34 mouse cellular contexts compared by ENCODE assay signal in the genomic region with DNA sequence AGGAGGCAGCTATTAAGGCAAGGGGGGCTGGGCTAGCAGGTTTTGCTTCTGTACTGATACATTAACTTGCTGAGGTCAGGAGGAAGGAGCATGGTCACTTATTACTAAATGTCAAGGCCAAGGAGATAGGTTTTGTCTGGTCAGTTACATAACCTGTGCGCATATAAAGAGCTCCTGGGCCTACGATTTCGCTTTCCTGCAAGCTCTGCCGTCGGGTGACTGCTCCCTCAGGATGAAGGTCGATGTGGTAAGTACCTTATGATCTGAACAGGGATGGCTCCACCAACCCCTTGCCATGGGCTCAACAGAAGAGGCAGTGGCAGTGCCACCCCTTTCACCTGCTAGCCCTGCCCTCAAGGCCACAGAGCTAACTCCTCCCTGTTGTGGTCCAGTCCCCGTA. TPM values are rescaled to one million over a fixed set of nuclear protein-coding genes. Genes with fewer than 3 reads are reported as not detected.
DNase-seq lines count a peak whose midpoint lies in the region; ATAC-seq and TF ChIP-seq lines count a peak whose summit lies in the region.
"Had no signal": no experiment of that assay in that cellular context is flagged by ENCODE, and none has a peak within 500 bp of the region (broad histone marks: within the 10 kb centered on the region; RNA-seq: fewer than 3 reads in every experiment).

A gene (plus strand): TSS at position 128 of the 400 bp plus-strand sequence.

- H3K27me3 ChIP-seq in liver, embryonic 15.5 days = no peaks in the 10 kb centered on the region
- no peaks in the 10 kb centered on the region for H3K27me3 ChIP-seq in liver, embryonic 11.5 days (replicated peaks; ENCODE audit: control insufficient read depth, insufficient read depth, low read length)
- no peaks in the 10 kb centered on the region for H3K27me3 ChIP-seq in hindbrain, postnatal 0 days (ENCODE audit: insufficient read depth, low read length)
- H3K27me3 ChIP-seq: forebrain, embryonic 13.5 days; heart, embryonic 12.5 days; neural tube, embryonic 15.5 days; stomach, embryonic 15.5 days had no signal

- H3K4me1 ChIP-seq in liver, embryonic 15.5 days (replicated peaks) = no peaks in the 10 kb centered on the region
- H3K4me1 ChIP-seq in liver, embryonic 11.5 days (replicated peaks; ENCODE audit: control insufficient read depth, insufficient read depth, low read length) = no peaks in the 10 kb centered on the region
- H3K4me1 ChIP-seq in hindbrain, postnatal 0 days (ENCODE audit: insufficient read depth, low read length) = no peaks in the 10 kb centered on the region
- H3K4me1 ChIP-seq: forebrain, embryonic 13.5 days; heart, embryonic 12.5 days; neural tube, embryonic 15.5 days; stomach, embryonic 15.5 days had no signal

- 76% methylated on average over 7 of the region's 7 CpGs for WGBS in liver, embryonic 15.5 days (ENCODE audit: insufficient replicate concordance)
- 88% methylated on average over 7 of the region's 7 CpGs for WGBS in liver, embryonic 11.5 days
- 86% methylated on average over 7 of the region's 7 CpGs for WGBS in hindbrain, postnatal 0 days

- H3K4me3 ChIP-seq in liver, embryonic 15.5 days (replicated peaks) = no peak within 1 kb of the TSS
- H3K4me3 ChIP-seq in liver, embryonic 11.5 days (ENCODE audit: low read depth, low read length) = no peak within 1 kb of the TSS
- no peak within 1 kb of the TSS for H3K4me3 ChIP-seq in hindbrain, postnatal 0 days (ENCODE audit: low read length)
- H3K4me3 ChIP-seq: forebrain, embryonic 13.5 days; heart, adult 2 months; heart, embryonic 12.5 days; neural tube, embryonic 15.5 days; stomach, embryonic 15.5 days had no signal

- ATAC-seq in liver, embryonic 15.5 days (ENCODE audit: insufficient read depth) = no peak
- ATAC-seq in liver, embryonic 11.5 days (replicated peaks; ENCODE audit: low FRiP score) = no peak
- no peak for ATAC-seq in hindbrain, postnatal 0 days
- ATAC-seq: activated CD4-positive, CD25-positive, alpha-beta regulatory T cell, adult 4 months; forebrain, embryonic 13.5 days; inflammation-experienced regulatory T-cells, adult 6 months had no signal

- H3K4me2 ChIP-seq in liver, embryonic 15.5 days = peak within 1 kb of the TSS; percentile 23; the same call in 1 of the 2 replicates
- no peak within 1 kb of the TSS for H3K4me2 ChIP-seq in liver, embryonic 11.5 days
- H3K4me2 ChIP-seq in hindbrain, postnatal 0 days (ENCODE audit: low read depth, low read length) = no peak within 1 kb of the TSS
- H3K4me2 ChIP-seq: forebrain, embryonic 13.5 days; heart, embryonic 12.5 days; hindbrain, embryonic 14.5 days; lung, embryonic 14.5 days; neural tube, embryonic 15.5 days; stomach, embryonic 15.5 days had no signal

- TF ChIP-seq CTCF in hindbrain, postnatal 0 days (IDR thresholded peaks at IDR 0.05; ENCODE audit: low read depth) = no peak

- H3K9me3 ChIP-seq in liver, embryonic 15.5 days (replicated peaks) = no peaks in the 10 kb centered on the region
- H3K9me3 ChIP-seq in liver, embryonic 11.5 days (ENCODE audit: control insufficient read depth, low read length) = no peaks in the 10 kb centered on the region
- H3K9me3 ChIP-seq in hindbrain, postnatal 0 days (ENCODE audit: low read length) = no peaks in the 10 kb centered on the region
- H3K9me3 ChIP-seq: forebrain, embryonic 13.5 days; neural tube, embryonic 15.5 days; stomach, embryonic 15.5 days had no signal

- intact Hi-C loops in heart, postnatal 10 days (cut with DNase I) = no loop called here

- no peak within 1 kb of the TSS for H3K27ac ChIP-seq in liver, embryonic 15.5 days (replicated peaks)
- H3K27ac ChIP-seq in liver, embryonic 11.5 days (ENCODE audit: low read depth, low read length) = no peak within 1 kb of the TSS
- no peak within 1 kb of the TSS for H3K27ac ChIP-seq in hindbrain, postnatal 0 days
- H3K27ac ChIP-seq: forebrain, embryonic 13.5 days; heart, adult 2 months; hindbrain, embryonic 14.5 days; neural tube, embryonic 15.5 days; stomach, embryonic 15.5 days had no signal

- no peaks in the 10 kb centered on the region for H3K36me3 ChIP-seq in liver, embryonic 15.5 days (replicated peaks)
- H3K36me3 ChIP-seq in liver, embryonic 11.5 days (ENCODE audit: control insufficient read depth, insufficient read depth, low read length) = no peaks in the 10 kb centered on the region
- no peaks in the 10 kb centered on the region for H3K36me3 ChIP-seq in hindbrain, postnatal 0 days (ENCODE audit: insufficient read depth, low read length)
- H3K36me3 ChIP-seq: heart, embryonic 12.5 days; neural tube, embryonic 15.5 days; stomach, embryonic 15.5 days had no signal

- no peak within 1 kb of the TSS for H3K9ac ChIP-seq in liver, embryonic 15.5 days
- H3K9ac ChIP-seq in liver, embryonic 11.5 days (ENCODE audit: low read depth, low read length) = no peak within 1 kb of the TSS
- H3K9ac ChIP-seq in hindbrain, postnatal 0 days (replicated peaks; ENCODE audit: low read length) = no peak within 1 kb of the TSS
- H3K9ac ChIP-seq: forebrain, embryonic 13.5 days; heart, embryonic 12.5 days; hindbrain, embryonic 14.5 days; lung, embryonic 14.5 days; neural tube, embryonic 15.5 days; stomach, embryonic 15.5 days had no signal

- DNase-seq in heart, adult 11 months = peak; percentile 84
- DNase-seq in heart, postnatal 10 days = no peak
- DNase-seq in liver, embryonic 11.5 days (ENCODE audit: low spot score) = no peak
- peak; percentile 97 for DNase-seq in kidney, adult 9 months
- peak; percentile 75 to 88 for DNase-seq in kidney, postnatal 25 days
- DNase-seq in Muller cell, postnatal 12 days (ENCODE audit: inconsistent ontology term) = no peak
- DNase-seq in hindbrain, postnatal 0 days (ENCODE audit: low spot score) = no peak
- DNase-seq: adrenal gland, adult 2 months; adrenal gland, postnatal 36 days; cerebellum, adult 2 months; cerebellum, postnatal 14 days; gastrocnemius, postnatal 36 days; heart, adult 2 months; layer of hippocampus, postnatal 36 days; left cerebral cortex, postnatal 4 days; lung, embryonic 14.5 days; lung, postnatal 14 days; midbrain, embryonic 14.5 days; right cerebral cortex, postnatal 14 days; thymus, postnatal 14 days had no signal

RNA-seq across cellular contexts. Expression of the gene that starts here (rescaled TPM):
- total RNA-seq in heart, postnatal 10 days (2021) = not detected
- 10.3 and 10.6 TPM in 2 replicates for polyA plus RNA-seq in liver, embryonic 15.5 days (2015; fragmentation: Nextera tagmentation; extraction: Ambion mirVana)
- 2.0 and 2.7 TPM in 2 replicates for polyA plus RNA-seq in liver, embryonic 11.5 days (2014; fragmentation: Nextera tagmentation; extraction: Ambion mirVana)
- total RNA-seq in hindbrain, postnatal 0 days (2014; rRNA removed) = not detected in 2 replicates
- polyA plus RNA-seq in hindbrain, postnatal 0 days (2015; fragmentation: Nextera tagmentation; extraction: Ambion mirVana) = not detected in 2 replicates
- total RNA-seq: adrenal gland, adult 2 months; adrenal gland, postnatal 36 days; gastrocnemius, postnatal 36 days; heart, adult 2 months; hematopoietic stem cell, adult 5-6 weeks; layer of hippocampus, postnatal 36 days; left cerebral cortex, postnatal 4 days; MEL; monocyte, adult 5-6 weeks had no signal
- polyA plus RNA-seq: activated CD4-positive, CD25-positive, alpha-beta regulatory T cell, adult 4 months; cerebellum, adult 2 months; cortical plate, adult 2 months; forebrain, embryonic 13.5 days; heart, adult 2 months; heart, embryonic 12.5 days; heart, postnatal 0 days; hindbrain, embryonic 14.5 days; inflammation-experienced regulatory T-cells, adult 6 months; large intestine, adult 2 months; lung, embryonic 14.5 days; midbrain, embryonic 14.5 days; neural tube, embryonic 15.5 days had no signal

Comparison
In these comparisons a context has a peak if more than half of its experiments do, and no peak if none do; other contexts are left out.
1. DNase-seq: peak in heart, adult 11 months (single experiment), kidney, adult 9 months (single experiment) and kidney, postnatal 25 days (2 of 2); none in heart, postnatal 10 days (0 of 2), liver, embryonic 11.5 days (single experiment), Muller cell, postnatal 12 days (single experiment) and hindbrain, postnatal 0 days (single experiment).